Mouse (Mus musculus): ENCODE results near the gene Vsig10l.

Vsig10l gene

GRCm38 (mm10) chr7:43462851-43463250 is at the start of gene Vsig10l:
Vsig10l (plus strand) TSS chr7:43463151.
- no peak for DNase-seq (ENCODE audit: extremely low read depth, low read depth, low spot score)

GRCm38 (mm10) chr7:43417298-43417697 is 45.7 kb upstream of the Vsig10l start:
- DNase-seq (ENCODE audit: extremely low read depth, low read depth, low spot score): no peak

- DNase-seq (ENCODE audit: extremely low read depth, low read depth, low spot score): no peak
These were observed 39.8 kb upstream of the Vsig10l start for GRCm38 (mm10) chr7:43422995-43423617.

GRCm38 (mm10) chr7:43423991-43424625 is 38.8 kb upstream of the Vsig10l start:
- DNase-seq (ENCODE audit: extremely low read depth, low read depth, low spot score): no peak

- no peak for DNase-seq (ENCODE audit: extremely low read depth, low read depth, low spot score)
These were observed 35.5 kb upstream of the Vsig10l start, which contains the start of gene Lim2 for GRCm38 (mm10) chr7:43427406-43427805. Lim2 (plus strand) TSS chr7:43427670.

GRCm38 (mm10) chr7:43429500-43429899 is 33.5 kb upstream of the Vsig10l start:
- DNase-seq (ENCODE audit: extremely low read depth, low read depth, low spot score): no peak

- no peak for DNase-seq (ENCODE audit: extremely low read depth, low read depth, low spot score)
These were observed 30.1 kb upstream of the Vsig10l start for GRCm38 (mm10) chr7:43432891-43433290.

GRCm38 (mm10) chr7:43434676-43435075 is 28.3 kb upstream of the Vsig10l start:
- no peak for DNase-seq (ENCODE audit: extremely low read depth, low read depth, low spot score)

GRCm38 (mm10) chr7:43436341-43437255 is 26.4 kb upstream of the Vsig10l start, which contains the start of gene Nkg7:
Nkg7 (plus strand) TSS chr7:43437073.
- no peak for DNase-seq (ENCODE audit: extremely low read depth, low read depth, low spot score)

GRCm38 (mm10) chr7:43438611-43439010 is 24.3 kb upstream of the Vsig10l start:
- no peak for DNase-seq (ENCODE audit: extremely low read depth, low read depth, low spot score)

- DNase-seq (ENCODE audit: extremely low read depth, low read depth, low spot score): no peak
These were observed 22.5 kb upstream of the Vsig10l start, which contains the start of gene Cldnd2 for GRCm38 (mm10) chr7:43440482-43440881. Cldnd2 (plus strand) TSS chr7:43440782.

- no peak for DNase-seq (ENCODE audit: extremely low read depth, low read depth, low spot score)
These were observed 21.9 kb upstream of the Vsig10l start for GRCm38 (mm10) chr7:43441071-43441470.

- DNase-seq (ENCODE audit: extremely low read depth, low read depth, low spot score): no peak
These were observed 20.3 kb upstream of the Vsig10l start for GRCm38 (mm10) chr7:43442684-43443083.

GRCm38 (mm10) chr7:43443126-43443916 is 19.6 kb upstream of the Vsig10l start:
- peak; percentile 26 for DNase-seq (ENCODE audit: extremely low read depth, low read depth, low spot score)

GRCm38 (mm10) chr7:43443917-43444293 is 19.0 kb upstream of the Vsig10l start, which contains the start of the genes Etfb and Gm45233:
Etfb (plus strand) TSS chr7:43444083.
Gm45233 (plus strand) TSS chr7:43444128.
- DNase-seq (ENCODE audit: extremely low read depth, low read depth, low spot score): peak; percentile 68

GRCm38 (mm10) chr7:43447801-43448200 is 15.2 kb upstream of the Vsig10l start:
- no peak for DNase-seq (ENCODE audit: extremely low read depth, low read depth, low spot score)

GRCm38 (mm10) chr7:43448246-43448645 is 14.7 kb upstream of the Vsig10l start:
- no peak for DNase-seq (ENCODE audit: extremely low read depth, low read depth, low spot score)

GRCm38 (mm10) chr7:43449811-43450210 is 13.1 kb upstream of the Vsig10l start:
- DNase-seq (ENCODE audit: extremely low read depth, low read depth, low spot score): no peak

- DNase-seq (ENCODE audit: extremely low read depth, low read depth, low spot score): no peak
These were observed 11.2 kb upstream of the Vsig10l start for GRCm38 (mm10) chr7:43451726-43452125.

GRCm38 (mm10) chr7:43452609-43453008 is 10.3 kb upstream of the Vsig10l start:
- no peak for DNase-seq (ENCODE audit: extremely low read depth, low read depth, low spot score)

All from fat pad, adult 2 months (tissue).